Mouse (Mus musculus) kidney, embryonic 15.5 days (tissue): Measurements from ENCODE around the gene Abr. TPM values are rescaled to one million over a fixed set of nuclear protein-coding genes. Genes with fewer than 3 reads are reported as not detected.

Experiments
- ATAC-seq: fragments of 200-750 bp; cut with Nextera tagmentation; replicated peaks from 2 replicates; pipeline ENCODE4 v1.8.0; 2017; ENCODE audit warnings: moderate TSS enrichment; ENCODE audit not compliant: low FRiP score
- H3K27ac ChIP-seq: fragments of 300-500 bp; sonication (generic); 2 replicates; pipeline ENCODE4 v1.5.1; 2015; ENCODE audit warnings: mild to moderate bottlenecking, inconsistent platforms
- H3K27me3 ChIP-seq: fragments of 300-500 bp; sonication (generic); 2 replicates; pipeline ENCODE4 v1.6.1; 2015; ENCODE audit warnings: inconsistent platforms
- H3K36me3 ChIP-seq: fragments of 300-500 bp; sonication (generic); 2 replicates; pipeline ENCODE4 v1.6.1; 2015; ENCODE audit warnings: inconsistent platforms
- H3K4me1 ChIP-seq: fragments of 300-500 bp; sonication (generic); 2 replicates; pipeline ENCODE4 v1.6.1; 2015; ENCODE audit warnings: inconsistent platforms
- H3K4me2 ChIP-seq: fragments of 300-500 bp; sonication (generic); 2 replicates; pipeline ENCODE4 v1.6.1; 2015; ENCODE audit warnings: moderate library complexity, mild to moderate bottlenecking, inconsistent platforms
- H3K4me3 ChIP-seq: fragments of 300-500 bp; sonication (generic); replicated peaks from 2 replicates; pipeline ENCODE4 v1.5.1; 2015; ENCODE audit warnings: mild to moderate bottlenecking, inconsistent platforms
- H3K9ac ChIP-seq: fragments of 300-500 bp; sonication (generic); 2 replicates; pipeline ENCODE4 v1.6.1; 2015; ENCODE audit warnings: mild to moderate bottlenecking, inconsistent platforms
- H3K9me3 ChIP-seq: fragments of 300-500 bp; sonication (generic); replicated peaks from 2 replicates; pipeline ENCODE4 v1.6.1; 2016; ENCODE audit warnings: inconsistent platforms
- polyA plus RNA-seq: library from polyadenylated mRNA; unstranded; fragments of >200 nt; fragmentation: Nextera tagmentation; extraction: Ambion mirVana; gene quantifications from 2 replicates; pipeline ENCODE4 v1.2.1, GENCODE M21; 2015

Abr gene
- polyA plus RNA-seq, 1 experiment from 2014 or later = 48.3 TPM

DNA sequence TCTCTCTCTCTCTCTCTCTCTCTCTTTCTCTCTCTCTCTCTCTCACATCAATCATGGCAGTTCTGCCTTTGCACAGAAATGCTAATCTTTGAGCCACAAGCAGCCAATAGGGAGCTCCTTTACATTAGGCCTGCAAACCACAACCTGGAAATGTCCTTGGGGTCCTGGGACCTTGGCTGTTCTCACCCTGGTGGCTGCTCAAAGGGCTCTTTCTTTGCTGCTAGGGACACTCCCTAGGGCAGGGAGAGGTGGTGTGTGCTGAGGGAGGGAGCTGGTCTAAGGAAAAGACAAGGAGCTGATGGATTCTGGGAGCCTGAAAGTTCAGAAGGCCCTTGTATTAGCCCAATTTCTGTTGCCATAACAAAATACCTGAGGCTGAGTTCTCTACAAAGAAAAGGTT lies 251.6 kb downstream of the Abr start:
- no peak for ATAC-seq
- no peak overlapping the region for H3K27ac ChIP-seq
- H3K9me3 ChIP-seq = no peaks in the 10 kb centered on the region
- H3K9ac ChIP-seq = no peak overlapping the region
- H3K27me3 ChIP-seq = no peaks in the 10 kb centered on the region
- no peaks in the 10 kb centered on the region for H3K36me3 ChIP-seq
- no peak overlapping the region for H3K4me3 ChIP-seq
- peaks cover 44% of the 10 kb centered on the region for H3K4me1 ChIP-seq
- H3K4me2 ChIP-seq = no peak overlapping the region

Other genes with a start within 250 kb of the Abr start
- 30.2 and 33.1 TPM in 2 replicates for gene Nxn, start 223.2 kb downstream of the Abr start, polyA plus RNA-seq
- 105 and 111 TPM in 2 replicates for gene Timm22, start 215.4 kb downstream of the Abr start, polyA plus RNA-seq
- gene Bhlha9, start 50.2 kb upstream of the Abr start, polyA plus RNA-seq = 0.30 and 0.54 TPM in 2 replicates
- gene Trarg1, start 57.5 kb upstream of the Abr start, polyA plus RNA-seq = 1.2 and 2.1 TPM in 2 replicates
- gene Gosr1, start 141.3 kb upstream of the Abr start, polyA plus RNA-seq = 26.3 and 31.9 TPM in 2 replicates
- gene Cpd, start 224.7 kb upstream of the Abr start, polyA plus RNA-seq = 16.8 and 17.5 TPM in 2 replicates